Mouse (Mus musculus): ENCODE results near the gene Lgals1.

DNA sequence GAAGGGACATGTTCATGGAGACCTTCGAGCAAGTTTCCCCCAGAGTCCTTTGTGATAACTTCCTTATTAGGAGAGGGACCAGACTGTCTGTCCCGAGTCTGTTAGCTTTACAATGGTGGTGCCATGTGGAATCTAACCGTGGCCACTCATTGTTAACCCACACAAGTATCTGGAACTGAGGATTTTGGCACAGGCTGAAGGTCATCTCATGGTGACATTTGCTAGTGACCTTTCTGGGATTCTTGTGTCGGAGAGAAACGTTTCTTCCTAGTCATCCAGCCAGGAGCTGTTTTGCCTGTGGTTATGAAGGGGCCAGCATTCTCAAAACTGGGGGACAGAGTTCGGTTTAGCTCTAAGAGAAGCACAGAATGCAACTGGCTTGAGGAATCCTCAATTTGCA, 45.1 kb downstream of the Lgals1 start:
- TF ChIP-seq CTCF (conservative IDR thresholded peaks at IDR 0.05; ENCODE audit: low read length) = no peak
- no peak for TF ChIP-seq POU5F1 (IDR thresholded peaks at IDR 0.05; ENCODE audit: borderline replicate concordance, low read length)

Measured in E14TG2a.4 (cell line).